Mouse (Mus musculus) ES-E14 (cell line): ENCODE measurements at regions not wholly inside any gene's neighbourhood (a gene's known extent, or its start where the extent isn't known, plus 50 kb on each side); places are given as distances from the start of the nearest gene placed in this dataset.

ENCODE experiments used
- CHD2 ChIP-seq: IDR thresholded peaks from 2 replicates; pipeline ENCODE4 v1.6.1; 2014; ENCODE audit warnings: mild to moderate bottlenecking, low read depth, low read length, inconsistent platforms
- HCFC1 ChIP-seq: IDR thresholded peaks from 2 replicates; pipeline ENCODE4 v1.6.1; 2012; ENCODE audit warnings: low read length, inconsistent platforms, borderline replicate concordance; ENCODE audit not compliant: insufficient read depth
- MAFK ChIP-seq: IDR thresholded peaks from 2 replicates; pipeline ENCODE4 v1.6.1; 2014; ENCODE audit warnings: mild to moderate bottlenecking, low read depth, low read length, inconsistent platforms; ENCODE audit not compliant: insufficient read depth
- ZC3H11A ChIP-seq: IDR thresholded peaks from 2 replicates; pipeline ENCODE4 v1.6.1; 2012; ENCODE audit warnings: low read depth, mild to moderate bottlenecking, inconsistent platforms, low read length, borderline replicate concordance
- ZNF384 ChIP-seq: IDR thresholded peaks from 2 replicates; pipeline ENCODE4 v1.6.1; 2012; ENCODE audit warnings: low read depth, low read length, inconsistent platforms

DNA sequence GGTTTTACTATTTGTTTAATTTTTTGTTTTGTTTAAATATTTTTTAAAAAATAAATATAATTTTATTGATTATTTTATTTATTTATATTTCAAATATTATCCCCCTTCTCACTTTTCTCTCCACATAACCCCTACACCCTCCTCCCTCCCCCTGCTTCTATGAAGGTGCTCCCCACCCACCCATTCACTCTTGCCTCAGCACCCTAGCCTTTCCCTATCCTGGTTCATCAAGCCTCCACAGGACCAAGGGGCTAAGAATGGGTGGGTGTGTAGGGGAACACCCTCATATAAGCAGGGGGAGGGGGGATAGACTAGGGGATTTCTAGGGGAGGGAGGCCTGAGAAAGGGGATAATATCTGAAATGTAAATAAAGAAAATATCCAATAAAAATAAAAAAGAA is 313.7 kb upstream of the Gm21293 start:
- TF ChIP-seq ZC3H11A = no peak
- TF ChIP-seq HCFC1 = no peak
- TF ChIP-seq ZNF384 = no peak
- no peak for TF ChIP-seq MAFK
- TF ChIP-seq CHD2 = no peak
